Mouse (Mus musculus) MEL (cell line): ENCODE measurements around the gene Lin7a.

ENCODE experiments used
- CTCF ChIP-seq, 3 experiments: IDR thresholded peaks in 2 of 3; conservative IDR thresholded peaks in 1 of 3; 2 replicates each; pipeline ENCODE4 v1.5.1; 2011 to 2012; ENCODE audit warnings: low read length in 3 of 3, low read depth in 2 of 3, mild to moderate bottlenecking in 2 of 3, improper control_type of control experiment in 1 of 3, inconsistent platforms in 1 of 3, mixed read lengths in 1 of 3, moderate library complexity in 1 of 3; ENCODE audit not compliant: control insufficient read depth in 1 of 3, insufficient read depth in 1 of 3, poor library complexity in 1 of 3, severe bottlenecking in 1 of 3
- ELF1 ChIP-seq: IDR thresholded peaks from 2 replicates; pipeline ENCODE4 v1.6.1; 2014; ENCODE audit warnings: low read depth, mild to moderate bottlenecking, inconsistent platforms, low read length, improper control_type of control experiment, moderate library complexity
- GATA1 ChIP-seq: IDR thresholded peaks from 2 replicates; pipeline ENCODE4 v1.6.1; 2011; ENCODE audit warnings: low read depth, low read length, improper control_type of control experiment
- MAFK ChIP-seq: IDR thresholded peaks from 2 replicates; pipeline ENCODE4 v1.6.1; 2011; ENCODE audit warnings: low read depth, mild to moderate bottlenecking, low read length, improper control_type of control experiment, borderline replicate concordance
- POLR2A ChIP-seq, 2 experiments: IDR thresholded peaks; 2 replicates each; pipeline ENCODE4 v1.6.1; 2011 to 2012; ENCODE audit warnings: low read length in 2 of 2, mild to moderate bottlenecking in 2 of 2, control low read depth in 1 of 2, improper control_type of control experiment in 1 of 2, low read depth in 1 of 2, moderate library complexity in 1 of 2; ENCODE audit not compliant: control insufficient read depth in 1 of 2, insufficient read depth in 1 of 2, poor library complexity in 1 of 2
- TAL1 ChIP-seq: IDR thresholded peaks from 2 replicates; pipeline ENCODE4 v1.6.1; 2012; ENCODE audit warnings: mild to moderate bottlenecking, inconsistent platforms, low read length, moderate library complexity, mixed read lengths

- TF ChIP-seq CTCF (IDR thresholded peaks at IDR 0.05 in 2 of 3, conservative IDR thresholded peaks at IDR 0.05 in 1 of 3; ENCODE audit: control insufficient read depth in 1 of 3, insufficient read depth in 1 of 3, low read depth in 2 of 3, low read length in 3 of 3, poor library complexity in 1 of 3, severe bottlenecking in 1 of 3) (no peak), GATA1 (no peak), ELF1 (no peak), MAFK (no peak), POLR2A (IDR thresholded peaks at IDR 0.05; ENCODE audit: control insufficient read depth in 1 of 2, insufficient read depth in 1 of 2, low read depth in 1 of 2, low read length in 2 of 2, poor library complexity in 1 of 2) (no peak), TAL1 (no peak)
Measured at GRCm38 (mm10) chr10:107319648-107320047, 48.2 kb downstream of the Lin7a start.
